In the genomic region with DNA sequence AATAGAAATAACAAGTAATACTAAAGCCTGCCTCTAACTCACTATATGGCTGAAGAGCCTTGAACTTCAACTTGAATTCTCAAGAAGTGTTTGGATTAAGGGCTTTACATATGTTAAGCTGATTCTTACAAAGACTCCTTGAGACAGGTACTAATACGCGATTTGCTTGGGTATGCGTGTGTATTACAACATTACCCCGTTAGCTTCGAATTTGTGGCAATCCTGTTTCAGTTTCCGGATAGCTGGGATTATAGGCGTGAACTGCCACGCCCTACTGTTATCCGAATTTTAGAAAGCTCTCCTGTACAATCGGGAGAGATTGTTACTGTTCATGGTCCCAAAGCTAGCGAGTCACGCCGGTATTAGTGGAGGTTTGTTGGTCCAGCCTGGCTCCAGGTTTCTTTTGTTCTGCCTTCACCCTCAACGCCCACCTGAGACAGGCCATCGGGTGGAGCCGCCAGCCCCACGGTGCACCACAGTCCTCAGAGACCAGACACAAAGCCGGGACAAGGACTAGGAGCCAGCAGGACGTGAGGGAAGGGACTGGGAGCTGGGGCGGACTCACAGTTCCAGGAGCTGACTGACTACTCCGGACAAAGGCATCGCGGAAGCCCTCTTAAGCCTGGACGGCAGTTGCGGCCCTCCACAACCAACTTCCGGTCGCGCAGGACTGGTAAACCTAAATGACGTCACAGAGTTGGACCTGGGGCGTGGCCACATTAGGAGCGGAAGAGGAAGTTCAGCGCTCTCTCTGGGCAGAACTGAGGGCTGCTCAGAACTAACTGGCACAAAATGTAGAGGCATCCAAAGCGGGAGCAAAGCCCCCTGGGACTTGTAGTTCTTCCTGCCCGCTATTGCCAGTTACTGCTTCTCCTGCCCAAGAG, we compare ENCODE assay signal across 8 mouse cellular contexts. TPM values are rescaled to one million over a fixed set of nuclear protein-coding genes. Genes with fewer than 3 reads are reported as not detected.
DNase-seq lines count a peak whose midpoint lies in the region; ATAC-seq lines count a peak whose summit lies in the region.

TSS of gene Amn1 (minus strand) at position 672 of the 884 bp plus-strand sequence.

- H3K4me1 ChIP-seq in heart, embryonic 10.5 days, result peaks cover 6% of the 10 kb centered on the region; the same call in 1 of the 2 replicates
- H3K4me1 ChIP-seq in kidney, embryonic 15.5 days, result peaks cover 20% of the 10 kb centered on the region

- WGBS in heart, embryonic 10.5 days, result 1% methylated on average over 34 of the region's 34 CpGs
- under 1% methylated on average over 34 of the region's 34 CpGs for WGBS in kidney, embryonic 15.5 days

- H3K4me3 ChIP-seq in heart, embryonic 10.5 days, result peak within 1 kb of the TSS; percentile 85
- H3K4me3 ChIP-seq in kidney, embryonic 15.5 days (replicated peaks), result peak within 1 kb of the TSS; percentile 71

- H3K27ac ChIP-seq in heart, embryonic 10.5 days, result peak within 1 kb of the TSS; percentile 99
- peak within 1 kb of the TSS; percentile 93 for H3K27ac ChIP-seq in kidney, embryonic 15.5 days

- ATAC-seq in erythroblast, adult 5-6 weeks (replicated peaks; ENCODE audit: low FRiP score, poor library complexity, severe bottlenecking), result peak; percentile 86
- ATAC-seq in kidney, embryonic 15.5 days (replicated peaks; ENCODE audit: low FRiP score), result peak; percentile 100
- peak; percentile 92 for ATAC-seq in monocyte, adult 5-6 weeks (replicated peaks; ENCODE audit: insufficient number of reproducible peaks, low FRiP score, low TSS enrichment, poor library complexity, severe bottlenecking)

- DNase-seq in B cell, adult 2 months, result peak; percentile 96 to 97
- peak; percentile 100 for DNase-seq in brain, adult 2 months (ENCODE audit: low read depth, low spot score)
- DNase-seq in heart, embryonic 10.5 days (ENCODE audit: low spot score), result peak; percentile 99
- DNase-seq in liver, result peak; percentile 97
- DNase-seq in spleen, postnatal 4 days (ENCODE audit: low spot score in 2 of 2), result peak; percentile 94 to 95

- H3K9me3 ChIP-seq in heart, embryonic 10.5 days, result no peaks in the 10 kb centered on the region
- no peaks in the 10 kb centered on the region for H3K9me3 ChIP-seq in kidney, embryonic 15.5 days (replicated peaks)

- peaks cover 15% of the 10 kb centered on the region for H3K36me3 ChIP-seq in heart, embryonic 10.5 days
- peaks cover 10% of the 10 kb centered on the region for H3K36me3 ChIP-seq in kidney, embryonic 15.5 days

- peak within 1 kb of the TSS; percentile 76 for H3K9ac ChIP-seq in kidney, embryonic 15.5 days

- peak within 1 kb of the TSS; percentile 64 for H3K4me2 ChIP-seq in kidney, embryonic 15.5 days

- no peaks in the 10 kb centered on the region for H3K27me3 ChIP-seq in heart, embryonic 10.5 days (ENCODE audit: insufficient read depth, poor library complexity, severe bottlenecking)
- H3K27me3 ChIP-seq in kidney, embryonic 15.5 days, result no peaks in the 10 kb centered on the region

RNA-seq across cellular contexts. Expression of gene Amn1, which starts in this region (rescaled TPM):
- 19.4 and 26.5 TPM in 2 replicates for total RNA-seq in erythroblast, adult 5-6 weeks (2015; ENCODE audit: low replicate concordance)
- total RNA-seq in erythroblast, adult 5-6 weeks (2017; ENCODE audit: low replicate concordance), result 11.9 and 14.4 TPM in 2 replicates
- 23.5 and 33.1 TPM in 2 replicates for polyA plus RNA-seq in heart, embryonic 10.5 days (2016; fragmentation: Nextera tagmentation; extraction: Ambion mirVana)
- polyA plus RNA-seq in kidney, embryonic 15.5 days (2015; fragmentation: Nextera tagmentation; extraction: Ambion mirVana), result 31.2 and 35.7 TPM in 2 replicates
- total RNA-seq in monocyte, adult 5-6 weeks (2017), result 21.7 to 34.0 TPM (median 25.1 TPM) in 3 replicates

Comparison
In these comparisons a context has a peak if more than half of its experiments do, and no peak if none do; other contexts are left out.
1. Peak in every context shown above with its lines: DNase-seq, ATAC-seq, H3K4me3 ChIP-seq and H3K27ac ChIP-seq.